Mouse (Mus musculus) liver, adult 2 months (tissue): ENCODE data around the gene Mbd4.

Experiments
- CTCF ChIP-seq: fragments of 200-500 bp; IDR thresholded peaks from 2 replicates; pipeline ENCODE4 v1.5.1; 2011; ENCODE audit warnings: low read depth, low read length, control low read depth
- POLR2A ChIP-seq: fragments of 200-500 bp; IDR thresholded peaks from 2 replicates; pipeline ENCODE4 v1.6.1; 2011; ENCODE audit warnings: low read length, control low read depth; ENCODE audit not compliant: insufficient read depth; ENCODE audit errors: extremely low read depth

DNA sequence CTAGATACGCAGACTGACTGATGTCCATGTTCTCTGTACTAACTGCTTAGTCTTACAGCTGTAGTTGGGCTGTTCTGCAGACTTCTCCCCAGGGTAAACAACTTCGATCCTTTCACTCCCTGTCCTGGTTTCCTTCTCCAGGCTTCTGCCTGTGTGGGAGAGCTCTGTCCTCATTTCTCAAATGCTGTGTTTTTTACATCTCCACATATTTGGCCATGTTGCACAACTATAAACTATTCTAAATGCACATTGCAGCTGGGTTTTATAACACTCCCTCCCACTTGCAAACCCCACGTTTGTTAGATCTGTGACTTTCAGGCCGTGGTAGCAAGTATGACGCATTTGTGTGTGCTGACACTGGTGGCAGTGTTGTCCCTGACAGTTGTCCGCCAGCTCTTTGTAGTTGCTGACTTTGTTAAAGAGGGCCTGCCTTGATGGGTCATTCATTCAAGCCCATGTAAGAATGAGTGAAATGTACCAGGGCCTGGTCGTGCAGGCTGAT is 10.2 kb upstream of the Mbd4 start:
- TF ChIP-seq CTCF: no peak
- TF ChIP-seq POLR2A: no peak
